Mouse (Mus musculus) gastrocnemius, postnatal 14 days (tissue): ENCODE measurements around the gene Fcgrt. TPM values are rescaled to one million over a fixed set of nuclear protein-coding genes. Genes with fewer than 3 reads are reported as not detected.

ENCODE experiments used
- DNase-seq: peaks from one replicate; pipeline ENCODE4 v3.0.0; 2021; ENCODE audit warnings: mixed read lengths
- intact Hi-C: fragments of 180-260 bp; cut with DNase I; formaldehyde crosslinking; loops from one replicate; pipeline ENCODE4 v1.15.1; 2025; ENCODE audit warnings: low total_unique reads
- total RNA-seq, 2 experiments: library from RNA; stranded (reverse); gene quantifications; 2 replicates each; pipeline ENCODE4 v1.2.3; 2021

Fcgrt gene
- total RNA-seq, 2 experiments from 2014 or later, result 62.5 to 64.4 TPM

GRCm38 (mm10) chr7:45068000-45068318 is 35.7 kb downstream of the Fcgrt start:
- peak; percentile 53 for DNase-seq
- intact Hi-C loops, result no loop called here

- intact Hi-C loops, result no loop called here
- DNase-seq, result no peak
Measured at GRCm38 (mm10) chr7:45067190-45067999, 36.3 kb downstream of the Fcgrt start.

- peak; percentile 92 for DNase-seq
- intact Hi-C loops, result no loop called here
Measured at GRCm38 (mm10) chr7:45062239-45062835, 41.3 kb downstream of the Fcgrt start, which contains the start of the genes Nosip and Prrg2. Gene Nosip, plus strand, starts transcription at chr7:45062429. Gene Prrg2, minus strand, starts transcription at chr7:45062677.

GRCm38 (mm10) chr7:45061532-45062075 is 42.0 kb downstream of the Fcgrt start:
- no peak for DNase-seq
- intact Hi-C loops, result no loop called here

- intact Hi-C loops, result no loop called here
- DNase-seq, result no peak
Measured at GRCm38 (mm10) chr7:45060632-45061122, 43.0 kb downstream of the Fcgrt start.

- DNase-seq, result no peak
- intact Hi-C loops, result no loop called here
Measured at GRCm38 (mm10) chr7:45058607-45059571, 44.8 kb downstream of the Fcgrt start.

GRCm38 (mm10) chr7:45056972-45057348 is 46.7 kb downstream of the Fcgrt start:
- DNase-seq, result no peak
- intact Hi-C loops, result no loop called here

- intact Hi-C loops, result no loop called here
Measured at GRCm38 (mm10) chr7:45056329-45056971, 47.2 kb downstream of the Fcgrt start.

GRCm38 (mm10) chr7:45053931-45054510 is 49.6 kb downstream of the Fcgrt start:
- DNase-seq, result peak; percentile 92
- intact Hi-C loops, result no loop called here

More at GRCm38 (mm10) chr7:45056329-45056971, 47.2 kb downstream of the Fcgrt start:
- DNase-seq, result no peak

GRCm38 (mm10) chr7:45053117-45053930 is 50.3 kb downstream of the Fcgrt start:
- intact Hi-C loops, result no loop called here
- DNase-seq, result peak; percentile 85

- intact Hi-C loops, result no loop called here
- no peak for DNase-seq
Measured at GRCm38 (mm10) chr7:45052862-45053116, 50.9 kb downstream of the Fcgrt start, which contains the start of gene Prr12. Gene Prr12, minus strand, starts transcription at chr7:45052881.

GRCm38 (mm10) chr7:45052181-45052861 is 51.3 kb downstream of the Fcgrt start:
- DNase-seq, result no peak
- intact Hi-C loops, result no loop called here

- no peak for DNase-seq
- intact Hi-C loops, result no loop called here
Measured at GRCm38 (mm10) chr7:45051601-45051974, 52.1 kb downstream of the Fcgrt start.

GRCm38 (mm10) chr7:45050945-45051600 is 52.6 kb downstream of the Fcgrt start:
- peak; percentile 85 for DNase-seq
- intact Hi-C loops, result no loop called here

- intact Hi-C loops, result no loop called here
Measured at GRCm38 (mm10) chr7:45048923-45049657, 54.6 kb downstream of the Fcgrt start.

More at GRCm38 (mm10) chr7:45048923-45049657, 54.6 kb downstream of the Fcgrt start:
- peak; percentile 70 for DNase-seq
